Mouse (Mus musculus) right cerebral cortex, adult 18-20 months (tissue): ENCODE data around the gene Braf.
"Not testable (repeated sequence)": the region's sequence is repeated elsewhere in the genome, so short reads cannot be mapped to it uniquely, and the experiment has no call there.

Source experiments
- DNase-seq: peaks from one replicate; pipeline ENCODE4 v3.0.0; 2022; ENCODE audit warnings: mixed read lengths

The Braf gene

GRCm38 (mm10) chr6:39724866-39725711, at the start of gene Braf:
Gene Braf, minus strand, starts transcription at chr6:39725463.
- peak; percentile 89 for DNase-seq

- no peak for DNase-seq
Observed at GRCm38 (mm10) chr6:39775029-39775428, 49.8 kb upstream of the Braf start.

- DNase-seq, result no peak
Observed at GRCm38 (mm10) chr6:39757229-39757628, 32.0 kb upstream of the Braf start.

GRCm38 (mm10) chr6:39749881-39750280, 24.6 kb upstream of the Braf start:
- DNase-seq, result no peak

GRCm38 (mm10) chr6:39747094-39747493, 21.8 kb upstream of the Braf start:
- DNase-seq, result no peak

GRCm38 (mm10) chr6:39745456-39745855, 20.2 kb upstream of the Braf start:
- DNase-seq, result no peak

- not testable (repeated sequence) for DNase-seq
Observed at GRCm38 (mm10) chr6:39739698-39740097, 14.4 kb upstream of the Braf start.

- no peak for DNase-seq
Observed at GRCm38 (mm10) chr6:39728095-39728494, 2.8 kb upstream of the Braf start.

GRCm38 (mm10) chr6:39726149-39726548, 886 bp upstream of the Braf start:
- no peak for DNase-seq

GRCm38 (mm10) chr6:39724542-39724865, 759 bp downstream of the Braf start:
- DNase-seq, result no peak

GRCm38 (mm10) chr6:39724071-39724470, 1.2 kb downstream of the Braf start:
- DNase-seq, result no peak

GRCm38 (mm10) chr6:39718567-39718966, 6.7 kb downstream of the Braf start:
- DNase-seq, result peak; percentile 37

GRCm38 (mm10) chr6:39717049-39717448, 8.2 kb downstream of the Braf start:
- DNase-seq, result no peak

GRCm38 (mm10) chr6:39714341-39714740, 10.9 kb downstream of the Braf start:
- DNase-seq, result no peak

GRCm38 (mm10) chr6:39713399-39713798, 11.9 kb downstream of the Braf start:
- no peak for DNase-seq

- DNase-seq, result no peak
Observed at GRCm38 (mm10) chr6:39705625-39706024, 19.6 kb downstream of the Braf start.

- no peak for DNase-seq
Observed at GRCm38 (mm10) chr6:39693126-39693525, 32.1 kb downstream of the Braf start.

GRCm38 (mm10) chr6:39686839-39687238, 38.4 kb downstream of the Braf start:
- DNase-seq, result not testable (repeated sequence)

- no peak for DNase-seq
Observed at GRCm38 (mm10) chr6:39681795-39682194, 43.5 kb downstream of the Braf start.

- DNase-seq, result no peak
Observed at GRCm38 (mm10) chr6:39680524-39680923, 44.7 kb downstream of the Braf start.

- DNase-seq, result no peak
Observed at GRCm38 (mm10) chr6:39678241-39678640, 47.0 kb downstream of the Braf start.

GRCm38 (mm10) chr6:39675081-39675480, 50.2 kb downstream of the Braf start:
- peak; percentile 85 for DNase-seq

GRCm38 (mm10) chr6:39611296-39611695, 114.0 kb downstream of the Braf start:
- DNase-seq, result no peak

- no peak for DNase-seq
Observed at GRCm38 (mm10) chr6:39610207-39610606, 115.1 kb downstream of the Braf start.

GRCm38 (mm10) chr6:39607365-39607764, 117.9 kb downstream of the Braf start:
- DNase-seq, result no peak
